Mouse (Mus musculus) cortical plate, adult 2 months (tissue): ENCODE data around the gene Ngdn.
"Not testable (repeated sequence)": the region's sequence is repeated elsewhere in the genome, so short reads cannot be mapped to it uniquely, and the experiment has no call there.

ENCODE experiments used
- CTCF ChIP-seq: fragments of 200-500 bp; IDR thresholded peaks from 2 replicates; pipeline ENCODE4 v1.5.1; 2011; ENCODE audit warnings: mild to moderate bottlenecking, control low read depth, low read length; ENCODE audit not compliant: insufficient read depth; ENCODE audit errors: extremely low read depth
- POLR2A ChIP-seq: fragments of 200-500 bp; IDR thresholded peaks from 2 replicates; pipeline ENCODE4 v1.6.1; 2011; ENCODE audit warnings: mild to moderate bottlenecking, low read length, control low read depth; ENCODE audit not compliant: insufficient read depth; ENCODE audit errors: extremely low read depth

DNA sequence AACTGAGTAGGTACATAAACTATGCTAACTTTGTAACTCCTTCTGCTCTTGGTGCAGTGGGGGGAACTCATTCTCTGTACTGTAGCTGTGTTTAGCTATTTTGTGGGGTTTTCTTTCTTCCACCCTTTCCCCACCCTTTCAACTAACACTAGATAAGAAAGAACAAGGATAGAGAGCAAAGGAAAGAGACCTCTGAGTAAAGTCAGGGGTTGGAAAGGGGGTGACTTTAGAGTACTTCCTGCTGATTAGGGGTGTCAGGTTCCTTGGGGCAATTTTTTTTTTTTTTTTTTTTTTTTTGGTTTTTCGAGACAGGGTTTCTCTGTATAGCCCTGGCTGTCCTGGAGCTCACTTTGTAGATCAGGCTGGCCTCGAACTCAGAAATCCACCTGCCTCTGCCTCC, 28.4 kb downstream of the Ngdn start:
- TF ChIP-seq CTCF, POLR2A: not testable (repeated sequence)
